Mouse (Mus musculus) heart, postnatal 10 days (tissue): ENCODE results near the gene Fkbp2. TPM values are rescaled to one million over a fixed set of nuclear protein-coding genes. Genes with fewer than 3 reads are reported as not detected.

ENCODE experiments used
- DNase-seq, 2 experiments: peaks; one replicate each; pipeline ENCODE4 v3.0.0; 2021
- intact Hi-C: fragments of 180-260 bp; cut with DNase I; formaldehyde crosslinking; loops from one replicate; pipeline ENCODE4 v1.15.1; 2025
- total RNA-seq, 2 experiments: library from RNA; stranded (reverse); gene quantifications; 2 replicates each; pipeline ENCODE4 v1.2.3; 2021

The Fkbp2 gene
- total RNA-seq = 10 to 100 TPM; 14.7 to 19.0 TPM

DNA sequence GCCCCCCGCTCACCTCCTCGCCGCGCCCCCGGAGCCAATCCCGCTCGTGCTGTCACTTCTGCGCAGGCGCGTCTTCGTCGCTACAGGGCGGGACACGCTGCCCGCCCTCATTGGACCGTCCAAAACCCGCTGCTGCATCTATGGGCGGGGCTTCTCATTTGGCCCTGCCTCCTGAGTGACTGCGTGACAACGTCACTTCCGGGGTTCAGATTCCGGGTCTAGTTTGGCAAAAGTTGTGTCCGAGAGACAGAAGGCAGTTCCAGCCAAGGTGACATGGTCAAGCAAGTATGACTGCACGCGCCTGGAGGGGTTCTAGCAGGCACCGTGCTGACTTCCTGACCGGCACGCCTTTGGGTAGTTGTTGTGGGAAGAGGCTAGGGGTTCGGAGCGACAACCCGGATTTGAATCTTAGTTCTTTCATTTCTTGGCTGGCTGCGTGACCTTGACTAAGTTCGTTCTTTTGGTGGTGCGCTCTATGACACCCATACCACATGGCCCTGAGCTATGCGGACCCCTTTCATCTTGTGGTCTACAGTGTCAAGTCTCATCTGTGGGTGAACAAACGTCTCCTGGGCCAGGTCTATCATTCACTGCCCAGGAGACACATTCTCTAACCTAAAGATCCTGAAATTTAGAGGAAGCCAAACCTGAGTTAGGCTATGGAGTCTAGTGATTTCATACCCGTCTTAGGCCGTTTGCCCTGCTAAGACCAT is at the start of gene Fkbp2:
Gene Fkbp2 (minus strand): TSS at position 121 of the 713 bp plus-strand sequence.
- peak; percentile 99 to 100 for DNase-seq
- intact Hi-C loops = no loop called here

DNA sequence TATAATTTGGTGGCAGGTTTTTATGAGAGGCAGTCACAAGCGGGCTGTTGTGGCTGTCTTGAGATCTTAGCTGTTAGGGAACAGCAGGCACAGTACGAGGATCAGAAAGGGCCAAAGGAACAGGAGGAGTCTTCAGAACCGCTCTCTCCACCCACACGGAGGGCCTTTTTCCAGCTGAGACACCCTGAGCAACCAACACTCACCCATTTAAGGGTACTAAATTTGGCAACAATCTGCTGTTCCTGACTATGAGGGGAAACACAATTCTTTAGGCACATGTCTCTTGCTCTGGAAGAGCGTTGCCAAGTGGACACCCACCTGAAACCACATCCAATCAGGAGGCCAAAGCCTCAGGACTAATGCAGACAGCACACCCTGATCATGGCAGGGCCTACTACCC is 49.2 kb upstream of the Fkbp2 start:
- intact Hi-C loops = loop anchor here (10.0 kb wide), 1 partner anchor 545 kb away; no protein-coding TSS in a partner anchor

DNA sequence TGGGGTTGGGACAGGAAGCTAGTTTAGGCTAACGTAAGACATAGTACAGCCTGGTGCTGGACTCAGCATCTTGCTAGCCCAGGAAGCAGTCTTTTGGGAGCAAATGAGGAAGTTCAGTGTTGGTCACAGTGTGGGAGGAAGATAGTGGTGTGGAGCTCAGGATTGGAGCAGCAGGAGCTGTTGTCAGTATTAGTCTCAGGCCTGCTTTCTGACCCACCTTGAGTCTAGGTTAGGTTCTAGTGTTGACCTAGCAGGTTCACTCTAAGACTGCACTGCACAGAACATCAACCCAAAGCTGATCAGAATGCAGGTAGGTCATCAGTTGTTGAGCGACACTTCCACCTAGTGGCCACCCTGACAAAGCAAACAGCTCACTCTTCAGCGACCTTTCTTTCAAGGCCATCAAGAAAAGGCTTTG is 39.9 kb upstream of the Fkbp2 start:
- DNase-seq = peak; percentile 70 to 80
- intact Hi-C loops = loop anchor here (2.0 to 10.0 kb wide), 3 partner anchors 41 to 535 kb away; partner anchors contain the start of gene Catsperz

More for the DNA sequence above, 49.2 kb upstream of the Fkbp2 start:
- no peak for DNase-seq

DNA sequence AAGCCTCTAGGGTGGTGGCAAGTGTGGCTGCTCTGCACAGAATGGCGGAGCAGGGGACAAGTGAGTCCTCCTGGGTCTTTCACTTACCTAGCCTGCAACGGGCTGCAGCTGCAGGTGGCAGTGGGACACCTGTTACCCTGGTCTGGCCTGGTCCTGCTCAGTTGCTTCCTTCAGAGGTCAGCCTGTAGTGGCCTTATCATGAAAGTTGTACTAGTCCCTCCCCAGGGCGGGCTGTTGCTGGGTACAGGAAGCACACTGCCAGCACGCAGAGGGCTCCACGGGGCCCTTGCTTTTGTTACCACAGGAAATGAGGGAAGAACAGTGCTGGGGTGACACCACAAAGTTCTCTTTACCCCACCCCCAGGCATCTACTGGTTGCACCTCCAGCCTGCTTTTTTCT is 38.9 kb upstream of the Fkbp2 start, which contains the start of gene Fermt3:
Gene Fermt3 (minus strand): TSS at position 279 of the 400 bp plus-strand sequence.
- peak; percentile 41 to 52 for DNase-seq
- intact Hi-C loops = no loop called here

DNA sequence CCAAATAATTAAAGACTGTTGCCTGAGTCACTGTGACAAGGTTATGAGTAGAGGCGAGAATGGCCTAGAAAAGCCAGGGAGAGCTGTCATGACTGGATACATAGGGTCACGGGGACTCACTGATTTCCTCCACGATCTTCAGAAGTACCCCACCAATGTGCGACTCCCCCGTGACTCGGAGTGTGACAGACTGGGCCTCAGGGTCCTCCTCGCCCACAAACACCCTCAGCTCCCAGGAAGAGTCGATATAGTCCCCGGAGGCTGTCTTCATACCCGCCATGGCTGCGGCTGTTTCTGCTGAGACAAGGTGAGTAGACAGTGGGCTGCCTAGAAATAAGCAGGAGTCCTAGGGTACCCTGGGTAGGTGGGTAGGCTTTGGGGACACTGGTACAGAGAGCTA is 38.2 kb upstream of the Fkbp2 start:
- DNase-seq = no peak
- intact Hi-C loops = no loop called here

DNA sequence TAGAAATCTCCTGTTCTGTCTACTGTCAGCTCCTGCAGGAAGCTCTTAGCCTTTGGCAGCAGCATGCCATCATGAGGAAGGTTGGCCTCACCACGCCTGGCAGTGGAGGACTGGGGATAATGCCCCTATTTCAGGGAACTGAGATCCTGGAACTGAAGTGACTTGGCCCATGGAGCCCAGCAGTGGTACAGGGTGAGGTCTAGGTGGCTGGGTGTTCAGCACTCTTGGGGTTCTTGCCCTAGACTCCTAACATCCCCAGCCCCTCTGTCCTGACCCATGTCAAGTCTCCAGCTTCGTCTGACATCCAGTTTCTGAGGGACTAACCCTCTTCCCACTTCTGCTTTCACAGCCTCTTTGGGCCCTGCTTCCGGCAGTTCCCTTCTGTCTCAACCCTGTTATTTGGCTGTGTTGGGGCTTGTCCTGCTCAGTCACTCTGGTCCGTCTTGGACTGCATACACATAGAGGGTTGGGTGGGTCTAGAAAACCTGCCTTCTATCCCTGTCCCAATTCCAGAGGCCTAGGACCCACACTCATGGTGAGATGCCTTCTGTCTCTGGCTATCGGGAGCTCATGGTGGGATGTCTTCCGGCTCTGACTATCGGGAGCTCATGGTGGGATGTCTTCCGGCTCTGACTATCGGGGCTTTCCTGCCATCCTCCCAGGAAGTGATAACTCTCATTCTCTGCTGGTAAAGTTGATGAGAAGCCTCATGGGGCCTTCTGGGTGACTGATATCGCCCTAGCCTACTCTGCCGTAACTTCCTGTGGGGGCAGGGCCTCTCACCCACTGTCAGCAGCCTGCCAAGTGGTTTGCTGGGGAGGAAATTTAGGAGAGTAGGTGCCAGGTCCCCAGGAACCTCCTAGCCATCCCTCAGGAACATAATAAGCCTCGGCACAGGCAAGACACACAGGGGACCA is 37.5 kb upstream of the Fkbp2 start:
- intact Hi-C loops = no loop called here
- peak in 1 of 2 experiments; percentile 33 for DNase-seq

DNA sequence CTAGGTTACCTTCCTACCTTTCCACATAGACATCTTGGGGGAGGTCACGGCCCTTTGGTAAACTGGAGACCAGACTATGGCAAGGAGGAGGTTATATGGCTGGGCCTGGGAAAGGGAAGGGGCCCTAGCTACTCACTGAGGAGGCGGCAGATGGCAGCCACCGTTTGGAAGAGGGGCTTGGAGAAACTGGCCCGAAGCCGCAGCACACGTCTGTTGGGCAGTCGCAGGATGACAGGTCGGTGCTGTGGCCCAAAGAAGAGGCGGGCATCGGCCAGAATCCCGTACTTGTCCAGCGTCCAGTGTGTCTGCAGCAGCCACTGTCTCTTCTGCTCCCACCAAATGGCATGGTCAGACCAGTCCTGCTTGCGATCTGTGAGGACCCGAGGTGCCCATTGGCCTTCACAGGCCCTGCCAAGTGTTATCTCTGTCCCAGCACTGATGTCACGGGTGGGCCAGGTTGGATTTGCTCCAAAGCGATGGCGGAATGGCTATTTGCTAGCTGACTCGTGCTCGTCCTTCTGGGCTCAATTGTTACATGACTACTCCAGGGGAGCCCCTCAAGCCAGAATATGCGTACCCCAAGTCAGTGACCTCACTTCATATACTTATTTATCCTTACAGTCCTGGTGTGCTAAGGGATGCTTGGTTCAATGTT is 34.3 kb upstream of the Fkbp2 start:
- intact Hi-C loops = no loop called here
- no peak for DNase-seq

DNA sequence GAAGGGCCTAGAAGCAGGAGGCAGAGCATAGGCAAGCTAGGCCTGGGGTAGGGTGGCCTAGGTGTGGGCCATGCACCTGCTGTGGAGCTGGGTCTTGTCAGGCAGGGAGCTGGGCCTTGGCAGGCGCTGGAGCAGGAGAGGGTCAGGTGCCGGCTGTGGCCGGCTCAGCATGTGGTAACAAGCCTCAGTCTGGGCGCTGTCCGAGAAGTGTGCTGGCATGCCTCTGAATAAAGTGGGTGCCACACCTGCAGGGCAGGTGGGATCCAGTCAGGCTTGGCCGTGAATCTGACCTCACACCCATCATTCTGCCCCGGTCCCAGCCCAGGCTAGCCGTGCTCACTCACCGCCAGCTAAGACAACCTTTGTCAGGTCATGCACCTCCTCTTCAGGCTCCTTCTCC is 33.7 kb upstream of the Fkbp2 start:
- no peak for DNase-seq
- intact Hi-C loops = no loop called here

DNA sequence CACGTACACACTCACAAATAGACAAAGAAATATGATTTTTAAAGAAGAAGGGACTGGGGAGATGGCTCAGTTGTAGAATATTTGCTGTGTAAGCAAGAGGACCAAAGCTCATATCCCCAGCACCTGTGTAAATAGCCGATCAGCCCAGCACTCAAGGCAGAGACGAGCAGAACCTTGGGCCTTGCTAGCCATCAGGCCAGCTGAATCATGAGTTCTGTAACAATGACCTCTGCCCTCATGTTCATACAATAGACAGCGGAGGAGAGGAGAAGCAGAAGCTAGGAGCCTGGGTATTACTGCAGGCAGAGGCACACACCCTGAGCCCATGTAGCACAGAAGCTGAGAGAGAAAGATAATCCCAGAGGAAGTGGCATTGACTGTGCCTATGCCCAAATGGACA is 32.1 kb upstream of the Fkbp2 start:
- no peak for DNase-seq

DNA sequence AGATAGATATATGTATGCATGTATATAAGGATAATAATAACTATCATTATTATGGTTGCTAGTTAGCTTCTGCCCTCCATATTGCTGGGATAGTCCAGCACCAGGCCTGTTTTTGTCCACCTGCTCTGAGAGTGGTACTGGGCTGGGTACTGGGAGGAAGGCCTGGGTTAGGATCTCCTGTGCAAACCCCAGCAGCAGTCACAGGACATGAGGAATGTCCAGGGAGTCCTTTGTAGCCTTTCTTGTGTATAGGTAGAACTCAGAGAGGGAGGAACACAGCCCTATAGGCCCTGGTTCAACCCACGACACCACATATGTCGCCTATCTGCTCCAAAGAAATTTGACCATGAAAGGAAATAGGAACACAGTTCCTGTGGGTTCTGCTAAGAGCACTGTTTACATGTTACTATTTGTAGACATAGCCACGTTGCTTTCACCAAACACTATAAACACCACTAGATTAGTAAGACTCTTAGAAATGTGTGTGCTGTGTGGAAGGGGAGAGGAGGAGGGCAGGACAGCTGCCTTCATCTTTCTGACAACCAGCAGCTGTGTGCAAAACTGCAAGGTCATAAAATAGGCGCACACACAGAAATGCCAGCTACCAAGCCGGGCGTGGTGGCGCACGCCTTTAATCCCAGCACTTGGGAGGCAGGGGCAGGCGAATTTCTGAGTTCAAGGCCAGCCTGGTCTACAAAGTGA is 26.7 kb upstream of the Fkbp2 start:
- intact Hi-C loops = no loop called here
- no peak for DNase-seq

More for the DNA sequence above, 32.1 kb upstream of the Fkbp2 start:
- intact Hi-C loops = no loop called here

DNA sequence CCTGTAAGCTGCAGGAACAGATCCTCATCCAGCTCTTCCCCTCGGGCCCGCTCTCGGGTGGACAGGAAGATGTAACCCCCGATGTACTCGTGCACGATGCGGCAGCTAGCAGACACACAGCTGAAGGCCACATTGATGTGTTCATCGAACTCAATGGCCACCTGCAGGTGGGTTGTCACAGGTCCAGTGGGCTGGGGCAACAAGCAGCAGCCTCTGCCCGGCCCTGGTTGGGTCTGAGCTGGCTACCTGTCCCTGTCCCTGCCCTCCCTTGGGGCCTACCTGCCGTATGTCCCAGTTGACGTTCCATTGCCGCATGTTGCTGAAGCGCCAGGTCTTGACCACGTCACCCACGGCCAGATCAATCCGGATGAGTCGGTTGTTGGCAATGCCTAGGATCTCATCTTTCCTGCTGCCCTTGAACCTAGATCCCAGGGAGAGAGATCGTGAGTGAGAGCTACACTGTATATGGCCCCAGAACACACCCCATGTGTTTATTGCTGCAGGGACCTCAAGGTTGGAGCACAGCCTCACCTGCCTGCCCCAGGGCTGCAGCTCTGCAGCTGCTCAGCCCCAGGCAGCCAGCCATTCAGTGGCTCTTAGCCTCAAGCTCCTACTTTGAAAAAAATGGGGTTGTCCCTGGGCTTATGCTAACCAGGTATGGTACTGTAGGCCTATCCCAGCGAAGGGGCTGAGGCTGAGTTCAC is 19.2 kb upstream of the Fkbp2 start:
- intact Hi-C loops = loop anchor here (5.0 kb wide), 1 partner anchor 38 kb away; the partner anchor contains the start of gene Stip1
- peak in 1 of 2 experiments; percentile 3 for DNase-seq

DNA sequence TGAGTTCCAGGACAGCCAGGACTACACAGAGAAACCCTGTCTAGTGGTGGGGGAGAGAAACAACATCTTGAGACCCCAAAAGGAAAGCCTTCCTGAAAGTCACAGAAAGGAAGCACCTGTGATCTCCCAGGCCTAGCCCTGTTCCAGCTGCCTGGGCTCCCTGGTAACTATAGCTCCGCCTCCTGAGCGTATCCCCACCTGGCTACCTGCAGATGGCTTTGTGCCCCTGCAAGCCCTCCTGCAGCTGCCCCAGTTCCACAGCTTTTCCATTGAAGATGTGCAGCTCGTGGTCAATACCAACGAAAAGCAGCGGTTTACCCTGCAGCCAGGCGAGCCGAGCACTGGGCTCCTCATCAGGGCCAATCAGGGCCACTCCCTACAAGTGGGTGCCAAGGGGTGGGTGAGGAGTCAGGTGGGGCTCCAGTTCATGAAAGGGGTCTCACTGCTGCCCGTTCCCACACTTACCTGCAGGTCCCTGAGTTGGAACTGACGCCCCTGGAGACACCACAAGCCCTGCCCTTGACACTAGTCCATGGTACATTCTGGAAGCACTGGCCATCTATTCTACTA is 17.5 kb upstream of the Fkbp2 start:
- intact Hi-C loops = loop anchor here (5.0 kb wide), 1 partner anchor 39 kb away; the partner anchor contains the start of gene Stip1

DNA sequence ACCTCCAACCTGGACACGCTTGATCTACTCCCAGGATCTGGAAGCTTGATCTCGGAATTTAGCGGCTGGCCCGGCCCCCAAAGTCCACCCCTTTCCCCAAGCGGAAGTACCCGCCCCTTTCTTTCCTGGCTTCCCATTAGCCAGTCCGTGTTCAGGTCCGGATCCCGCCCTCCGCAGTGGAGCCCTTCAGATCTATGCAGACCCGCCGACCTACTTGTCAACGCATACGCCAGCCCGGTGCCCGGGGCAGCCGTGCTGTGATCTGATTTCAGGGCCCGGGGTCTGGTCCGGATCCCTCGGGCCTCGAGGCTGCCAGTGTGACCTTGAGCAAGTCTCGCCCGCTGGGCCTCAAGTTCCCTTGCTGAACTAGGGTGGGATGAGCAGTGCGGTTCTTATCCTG is 15.7 kb upstream of the Fkbp2 start, which contains the start of the genes Nudt22 and Trpt1:
Gene Nudt22 (minus strand): TSS at position 112 of the 400 bp plus-strand sequence.
Gene Trpt1 (plus strand): TSS at position 126 of the 400 bp plus-strand sequence.
- DNase-seq = peak; percentile 93 to 94
- intact Hi-C loops = loop anchor here (5.0 kb wide), 1 partner anchor 41 kb away; the partner anchor contains the start of gene Stip1

More for the DNA sequence above, 17.5 kb upstream of the Fkbp2 start:
- peak in 1 of 2 experiments; percentile 1 for DNase-seq

DNA sequence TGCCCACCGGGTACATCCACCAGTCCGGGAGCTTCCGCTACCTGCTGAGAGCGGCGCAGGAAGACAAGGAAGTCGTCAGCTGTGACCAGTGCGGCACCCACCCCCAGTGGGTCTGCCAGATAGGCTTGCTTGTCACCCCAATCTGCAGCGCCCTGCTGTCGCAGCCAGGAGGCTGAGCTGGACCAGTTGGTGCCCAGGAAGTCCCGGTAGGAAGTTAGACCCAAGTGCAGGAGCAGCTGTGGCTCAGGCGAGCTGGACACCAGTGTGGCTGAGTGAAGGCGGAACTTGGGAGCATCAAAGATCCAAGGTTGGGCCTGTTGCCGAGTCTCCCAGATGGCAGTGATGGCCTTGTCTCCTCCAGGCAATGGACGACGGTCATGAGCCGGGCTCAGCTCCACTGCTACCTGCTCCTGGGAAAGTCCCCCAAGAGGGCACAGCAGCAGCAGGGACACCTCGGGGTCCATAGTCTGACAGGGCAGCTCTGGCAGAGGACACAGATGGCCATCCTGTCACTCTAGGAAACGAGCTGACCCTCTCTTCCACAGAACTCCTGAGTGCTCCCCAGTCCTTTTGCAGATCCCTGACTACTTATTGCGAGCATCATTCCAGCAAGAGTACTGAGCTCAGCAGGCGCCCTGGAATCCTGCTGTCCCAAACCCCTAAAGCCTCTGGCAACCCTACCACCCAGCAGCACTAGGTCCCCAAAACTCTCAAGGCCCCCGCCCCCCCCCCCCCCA is 15.1 kb upstream of the Fkbp2 start:
- peak in 1 of 2 experiments; percentile 46 for DNase-seq
- intact Hi-C loops = loop anchor here (5.0 kb wide), 1 partner anchor 42 kb away; the partner anchor contains the start of gene Stip1

DNA sequence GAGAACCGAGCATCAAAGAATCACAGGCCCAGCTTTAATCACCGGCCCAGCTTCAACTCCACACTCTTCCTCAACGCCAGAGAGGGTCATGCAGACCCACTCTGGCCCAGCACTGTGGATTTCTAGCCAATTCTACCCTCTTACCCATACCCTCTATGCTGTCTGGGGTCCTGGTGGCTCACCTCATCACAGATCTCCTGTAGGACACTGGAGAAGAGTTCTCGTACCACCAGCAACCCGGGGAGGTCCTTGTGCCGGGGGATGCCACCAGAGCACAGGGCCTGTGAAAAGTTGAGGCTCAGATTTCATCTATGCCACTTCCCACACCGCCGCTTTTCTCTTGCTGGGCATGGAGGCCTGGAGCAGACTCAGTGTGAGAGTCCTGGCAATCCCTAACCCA is 14.2 kb upstream of the Fkbp2 start:
- DNase-seq = peak in 1 of 2 experiments; percentile 5
- intact Hi-C loops = no loop called here

DNA sequence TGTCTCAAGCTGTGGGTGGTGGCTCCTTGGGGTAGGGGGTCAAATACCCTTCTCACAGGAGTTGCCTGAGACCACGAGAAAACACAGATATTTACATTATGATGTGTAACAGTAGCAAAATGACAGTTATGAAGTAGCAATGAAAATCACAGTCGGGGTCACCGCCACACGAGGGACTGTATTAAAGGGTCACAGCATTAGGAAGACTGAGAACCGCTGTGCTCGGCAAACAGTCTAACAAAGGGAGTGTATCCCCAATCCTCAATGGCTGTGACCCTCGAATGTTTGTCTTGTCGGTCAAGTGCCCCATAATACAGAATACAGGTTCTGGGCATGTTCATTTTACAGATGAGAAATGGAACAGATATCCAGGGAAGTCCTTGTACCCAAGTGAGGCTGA is 13.7 kb upstream of the Fkbp2 start:
- DNase-seq = peak in 1 of 2 experiments; percentile 4
- intact Hi-C loops = no loop called here

DNA sequence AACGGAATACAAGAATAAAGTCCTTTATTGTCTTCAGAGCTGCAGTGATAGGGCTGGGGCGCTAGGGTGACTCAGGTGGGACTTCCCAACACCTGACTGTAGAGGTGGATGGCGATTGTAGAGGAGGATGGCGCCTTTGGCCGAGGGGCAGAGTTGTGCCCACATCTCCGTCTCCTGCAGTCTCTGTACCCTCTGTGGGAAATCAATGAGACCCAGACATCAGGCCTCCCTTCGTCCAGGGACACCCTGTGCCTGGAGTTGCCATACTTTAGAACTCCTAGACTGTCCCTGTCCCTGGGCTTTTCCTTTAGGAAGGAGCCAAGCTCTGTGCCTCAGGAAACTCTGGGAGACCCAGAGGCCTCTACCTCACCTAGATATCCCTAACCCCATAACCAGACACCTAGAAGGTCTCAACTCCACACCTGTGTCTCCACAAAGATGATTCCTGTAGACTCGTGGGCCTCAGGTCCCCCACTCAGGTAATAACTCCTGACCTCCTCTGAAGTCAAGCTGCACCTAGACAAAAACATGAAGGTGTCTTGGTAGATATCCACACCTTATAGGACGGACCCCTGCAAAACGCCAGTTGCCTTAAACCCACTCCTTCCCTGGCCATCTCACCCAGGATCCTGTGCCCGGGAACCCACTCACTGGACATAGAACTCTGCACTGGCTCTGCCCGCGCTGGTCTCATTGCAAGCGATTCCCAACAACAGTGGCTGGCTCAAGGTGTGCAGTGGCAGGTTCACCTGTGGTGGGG is 12.9 kb upstream of the Fkbp2 start:
- intact Hi-C loops = no loop called here
- peak in 1 of 2 experiments; percentile 2 for DNase-seq
